Mouse (Mus musculus) ES-E14 (cell line): Measurements from ENCODE around the gene Gimap7. TPM values are rescaled to one million over a fixed set of nuclear protein-coding genes. Genes with fewer than 3 reads are reported as not detected.

Experiments
- DNase-seq: peaks from one replicate; pipeline ENCODE4 v3.0.0-alpha.2; 2013; ENCODE audit warnings: low read depth, low spot score
- H3K27ac ChIP-seq: 2 replicates; pipeline ENCODE4 v1.5.1; 2012; ENCODE audit warnings: low read depth, mild to moderate bottlenecking, low read length, moderate library complexity, mixed read lengths; ENCODE audit not compliant: poor library complexity, insufficient read depth, severe bottlenecking
- H3K36me3 ChIP-seq: 2 replicates; pipeline ENCODE4 v1.6.1; 2012; ENCODE audit warnings: mild to moderate bottlenecking, low read length, moderate library complexity, mixed read lengths; ENCODE audit not compliant: control insufficient read depth, poor library complexity, insufficient read depth, severe bottlenecking
- H3K4me1 ChIP-seq, 2 experiments: fragments of 150-350 bp in 1 of 2; sonication (generic) in 1 of 2; 2 replicates each; pipeline ENCODE4 v1.6.1; 2012; ENCODE audit warnings: low read length in 2 of 2, mild to moderate bottlenecking in 1 of 2, mixed read lengths in 1 of 2; ENCODE audit not compliant: control insufficient read depth in 2 of 2, insufficient read depth in 2 of 2, poor library complexity in 1 of 2
- H3K4me3 ChIP-seq, 2 experiments: fragments of 150-350 bp in 1 of 2; sonication (generic) in 1 of 2; 2 replicates each; pipeline ENCODE4 v1.5.1; 2012; ENCODE audit warnings: low read length in 2 of 2, low read depth in 1 of 2, mild to moderate bottlenecking in 1 of 2, mixed read lengths in 1 of 2; ENCODE audit not compliant: insufficient read depth in 1 of 2, poor library complexity in 1 of 2, severe bottlenecking in 1 of 2
- H3K9ac ChIP-seq: 2 replicates; pipeline ENCODE4 v1.6.1; 2012; ENCODE audit warnings: low read depth, mild to moderate bottlenecking, low read length, mixed read lengths; ENCODE audit not compliant: poor library complexity, insufficient read depth, severe bottlenecking
- H3K9me3 ChIP-seq: fragments of 150-350 bp; sonication (generic); 2 replicates; pipeline ENCODE4 v1.6.1; 2012; ENCODE audit warnings: low read depth, mild to moderate bottlenecking, low read length; ENCODE audit not compliant: control insufficient read depth, insufficient read depth
- CHD2 ChIP-seq: IDR thresholded peaks from 2 replicates; pipeline ENCODE4 v1.6.1; 2014; ENCODE audit warnings: mild to moderate bottlenecking, low read depth, low read length, inconsistent platforms
- HCFC1 ChIP-seq: IDR thresholded peaks from 2 replicates; pipeline ENCODE4 v1.6.1; 2012; ENCODE audit warnings: low read length, inconsistent platforms, borderline replicate concordance; ENCODE audit not compliant: insufficient read depth
- MAFK ChIP-seq: IDR thresholded peaks from 2 replicates; pipeline ENCODE4 v1.6.1; 2014; ENCODE audit warnings: mild to moderate bottlenecking, low read depth, low read length, inconsistent platforms; ENCODE audit not compliant: insufficient read depth
- ZC3H11A ChIP-seq: IDR thresholded peaks from 2 replicates; pipeline ENCODE4 v1.6.1; 2012; ENCODE audit warnings: low read depth, mild to moderate bottlenecking, inconsistent platforms, low read length, borderline replicate concordance
- ZNF384 ChIP-seq: IDR thresholded peaks from 2 replicates; pipeline ENCODE4 v1.6.1; 2012; ENCODE audit warnings: low read depth, low read length, inconsistent platforms
- in situ Hi-C, 2 experiments: fragments of 600-800 bp; cut with MboI; formaldehyde crosslinking; loops; one replicate each; pipeline ENCODE4 v1.15.1; 2025; ENCODE audit warnings: low sequenced_read_pairs in 2 of 2, inconsistent platforms in 1 of 2; ENCODE audit not compliant: unreplicated experiment in 2 of 2
- total RNA-seq: library from RNA; depleted of rRNA; stranded (reverse); fragments of 300-350 nt; gene quantifications from 2 replicates; pipeline ENCODE4 v1.2.3, GENCODE M21; 2012

The Gimap7 gene
- total RNA-seq, 1 experiment = not detected

DNA sequence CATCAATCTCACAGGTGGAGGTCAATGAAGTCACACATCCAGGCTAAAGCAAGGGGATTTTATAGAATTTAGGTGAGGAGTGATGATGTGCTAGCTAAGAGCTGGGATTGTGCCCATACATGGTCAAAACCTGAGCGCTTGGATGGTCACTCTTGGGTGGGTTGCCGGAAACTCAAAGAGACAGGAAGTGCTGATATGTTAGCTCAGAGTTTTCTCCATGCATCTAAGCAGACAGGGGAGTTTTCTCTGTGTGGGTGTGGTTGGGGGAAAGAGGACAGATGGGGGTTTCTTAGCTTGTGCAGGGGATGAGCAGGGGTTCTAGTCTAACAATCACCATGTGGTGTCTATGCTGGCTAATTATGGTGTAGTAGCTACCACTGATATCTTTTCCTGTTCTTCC, 29.1 kb upstream of the Gimap7 start:
- H3K4me3 ChIP-seq = no peak overlapping the region
- no peaks in the 10 kb centered on the region for H3K4me1 ChIP-seq
- TF ChIP-seq HCFC1 = no peak
- TF ChIP-seq CHD2 = no peak
- no peak for TF ChIP-seq MAFK
- TF ChIP-seq ZNF384 = no peak
- TF ChIP-seq ZC3H11A = no peak
- H3K27ac ChIP-seq = no peak overlapping the region
- H3K9me3 ChIP-seq = no peaks in the 10 kb centered on the region
- H3K9ac ChIP-seq = no peak overlapping the region
- in situ Hi-C loops = no loop called here
- H3K36me3 ChIP-seq = no peaks in the 10 kb centered on the region
- DNase-seq = no peak

DNA sequence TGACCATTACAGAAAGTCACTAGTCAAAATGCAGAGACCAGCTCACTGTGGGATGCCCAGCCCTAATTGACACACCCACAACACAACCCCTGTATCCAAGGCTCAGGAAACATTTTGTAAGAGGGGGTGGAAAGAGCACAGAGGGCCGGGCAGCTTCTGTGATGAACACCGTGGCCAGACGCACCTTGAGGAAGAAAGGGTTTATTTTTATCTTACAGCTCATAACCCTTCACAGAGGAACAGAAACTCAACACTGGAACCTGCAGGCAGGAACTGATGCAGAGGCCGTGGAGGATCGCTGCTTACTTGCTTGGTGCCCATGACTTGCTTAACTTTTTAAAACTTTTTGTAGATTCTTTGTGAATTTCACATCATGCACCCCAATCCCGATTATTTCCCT, 25.5 kb upstream of the Gimap7 start:
- DNase-seq = no peak
- TF ChIP-seq CHD2 (no peak), MAFK (no peak), HCFC1 (no peak), ZC3H11A (no peak), ZNF384 (no peak)
- Histone ChIP-seq H3K9ac (no peak overlapping the region), H3K9me3 (no peaks in the 10 kb centered on the region), H3K36me3 (no peaks in the 10 kb centered on the region), H3K4me3 (no peak overlapping the region), H3K27ac (no peak overlapping the region), H3K4me1 (no peaks in the 10 kb centered on the region)
- in situ Hi-C loops = no loop called here

- in situ Hi-C loops = no loop called here
- H3K4me3 ChIP-seq = no peak overlapping the region
- no peaks in the 10 kb centered on the region for H3K36me3 ChIP-seq
- DNase-seq = no peak
- no peaks in the 10 kb centered on the region for H3K9me3 ChIP-seq
- no peaks in the 10 kb centered on the region for H3K4me1 ChIP-seq
- TF ChIP-seq HCFC1 (no peak), CHD2 (no peak), MAFK (no peak)
- H3K27ac ChIP-seq = no peak overlapping the region
- H3K9ac ChIP-seq = no peak overlapping the region
Observed at GRCm38 (mm10) chr6:48696830-48697554, 21.4 kb upstream of the Gimap7 start.

- H3K9ac ChIP-seq = no peak overlapping the region
- TF ChIP-seq ZC3H11A (no peak), HCFC1 (no peak), CHD2 (no peak), MAFK (no peak), ZNF384 (no peak)
- no peak for DNase-seq
- no peaks in the 10 kb centered on the region for H3K36me3 ChIP-seq
- no peaks in the 10 kb centered on the region for H3K9me3 ChIP-seq
- H3K4me3 ChIP-seq = no peak overlapping the region
- in situ Hi-C loops = no loop called here
- H3K4me1 ChIP-seq = no peaks in the 10 kb centered on the region
- no peak overlapping the region for H3K27ac ChIP-seq
Observed at GRCm38 (mm10) chr6:48697555-48697930, 20.9 kb upstream of the Gimap7 start.
